Mouse (Mus musculus) hindbrain, embryonic 14.5 days (tissue): ENCODE measurements around the gene Kcnq4. TPM values are rescaled to one million over a fixed set of nuclear protein-coding genes. Genes with fewer than 3 reads are reported as not detected.

ENCODE experiments used
- ATAC-seq: fragments of 200-750 bp; cut with Nextera tagmentation; 2 replicates; pipeline ENCODE4 v1.8.0; 2017; ENCODE audit warnings: moderate number of reproducible peaks, mild to moderate bottlenecking, moderate TSS enrichment, moderate library complexity; ENCODE audit not compliant: low FRiP score
- DNase-seq: peaks from one replicate; pipeline ENCODE4 v3.0.0-alpha.2; 2015; ENCODE audit warnings: low spot score
- H3K27ac ChIP-seq: fragments of 300-500 bp; sonication (generic); 2 replicates; pipeline ENCODE4 v1.5.1; 2014; ENCODE audit warnings: mild to moderate bottlenecking, moderate library complexity
- H3K27me3 ChIP-seq: fragments of 300-500 bp; sonication (generic); 2 replicates; pipeline ENCODE4 v1.6.1; 2014; ENCODE audit warnings: mild to moderate bottlenecking, low read length, mixed read lengths; ENCODE audit not compliant: control insufficient read depth, insufficient read depth
- H3K36me3 ChIP-seq: fragments of 300-500 bp; sonication (generic); replicated peaks from 2 replicates; pipeline ENCODE4 v1.6.1; 2014; ENCODE audit not compliant: control insufficient read depth, insufficient read depth
- H3K4me1 ChIP-seq: fragments of 300-500 bp; sonication (generic); replicated peaks from 2 replicates; pipeline ENCODE4 v1.6.1; 2014; ENCODE audit warnings: antibody characterized with exemption, low read length, mixed read lengths; ENCODE audit not compliant: control insufficient read depth, insufficient read depth
- H3K4me2 ChIP-seq: fragments of 300-500 bp; sonication (generic); replicated peaks from 2 replicates; pipeline ENCODE4 v1.6.1; 2014; ENCODE audit warnings: mild to moderate bottlenecking, moderate library complexity
- H3K4me3 ChIP-seq: fragments of 300-500 bp; sonication (generic); replicated peaks from 2 replicates; pipeline ENCODE4 v1.5.1; 2014; ENCODE audit warnings: mild to moderate bottlenecking, low read length
- H3K9ac ChIP-seq: fragments of 300-500 bp; sonication (generic); 2 replicates; pipeline ENCODE4 v1.6.1; 2014
- H3K9me3 ChIP-seq: fragments of 300-500 bp; sonication (generic); 2 replicates; pipeline ENCODE4 v1.6.1; 2016; ENCODE audit warnings: low read length; ENCODE audit not compliant: control insufficient read depth
- WGBS: fragments of 180-500 bp; shearing (Covaris S2); extraction: QIAGEN DNeasy Blood & Tissue Kit; methylation state at CpG from one replicate; pipeline ENCODE4 v1.1.7; 2014; 5-methylcytosine and 5-hydroxymethylcytosine counted together
- polyA plus RNA-seq: library from polyadenylated mRNA; unstranded; fragments of >200 nt; fragmentation: Nextera tagmentation; extraction: Ambion mirVana; gene quantifications from 2 replicates; pipeline ENCODE4 v1.2.1, GENCODE M21; 2014

The Kcnq4 gene
- polyA plus RNA-seq, 1 experiment from 2014 or later, result 6.2 TPM

GRCm38 (mm10) chr4:120669585-120669984 is 78.8 kb downstream of the Kcnq4 start:
- no peaks in the 10 kb centered on the region for H3K9me3 ChIP-seq
- H3K36me3 ChIP-seq, result no peaks in the 10 kb centered on the region
- H3K9ac ChIP-seq, result no peak overlapping the region
- H3K4me1 ChIP-seq, result peaks cover 10% of the 10 kb centered on the region
- H3K4me3 ChIP-seq, result no peak overlapping the region
- 77% methylated on average over 5 of the region's 5 CpGs for WGBS
- DNase-seq (no peak), ATAC-seq (no peak)
- peaks cover 25% of the 10 kb centered on the region for H3K27me3 ChIP-seq
- no peak overlapping the region for H3K4me2 ChIP-seq
- H3K27ac ChIP-seq, result no peak overlapping the region

- H3K4me3 ChIP-seq, result no peak overlapping the region
- no peaks in the 10 kb centered on the region for H3K9me3 ChIP-seq
- peaks cover 25% of the 10 kb centered on the region for H3K27me3 ChIP-seq
- DNase-seq (no peak), ATAC-seq (no peak)
- 90% methylated on average over 4 of the region's 4 CpGs for WGBS
- no peak overlapping the region for H3K27ac ChIP-seq
- no peak overlapping the region for H3K9ac ChIP-seq
- no peaks in the 10 kb centered on the region for H3K36me3 ChIP-seq
- H3K4me2 ChIP-seq, result no peak overlapping the region
- peaks cover 10% of the 10 kb centered on the region for H3K4me1 ChIP-seq
Observed at GRCm38 (mm10) chr4:120668551-120668950, 79.9 kb downstream of the Kcnq4 start.

- no peaks in the 10 kb centered on the region for H3K9me3 ChIP-seq
- H3K36me3 ChIP-seq, result no peaks in the 10 kb centered on the region
- no peak for ATAC-seq
- peak overlapping the region; percentile 99 for H3K4me2 ChIP-seq
- H3K27me3 ChIP-seq, result peaks cover 25% of the 10 kb centered on the region
- WGBS, result 15% methylated on average over 10 of the region's 10 CpGs
- H3K4me1 ChIP-seq, result peaks cover 10% of the 10 kb centered on the region
- H3K4me3 ChIP-seq, result peak overlapping the region; percentile 50
- no peak overlapping the region for H3K27ac ChIP-seq
- peak overlapping the region; percentile 58; the same call in 1 of the 2 replicates for H3K9ac ChIP-seq
- DNase-seq, result no peak
Observed at GRCm38 (mm10) chr4:120667555-120667954, 80.9 kb downstream of the Kcnq4 start.

GRCm38 (mm10) chr4:120667045-120667501 is 81.3 kb downstream of the Kcnq4 start:
- Histone ChIP-seq H3K4me1 (peaks cover 10% of the 10 kb centered on the region), H3K9ac (peak overlapping the region; percentile 58), H3K27me3 (peaks cover 25% of the 10 kb centered on the region), H3K4me3 (peak overlapping the region; percentile 50), H3K27ac (no peak overlapping the region), H3K9me3 (no peaks in the 10 kb centered on the region), H3K36me3 (no peaks in the 10 kb centered on the region), H3K4me2 (peak overlapping the region; percentile 99)
- peak; percentile 39 for DNase-seq
- ATAC-seq, result peak; percentile 32; the same call in 1 of the 2 replicates
- 1% methylated on average over 49 of the region's 50 CpGs for WGBS

- Histone ChIP-seq H3K4me2 (peak within 1 kb of the TSS; percentile 99), H3K27me3 (peaks cover 25% of the 10 kb centered on the region), H3K36me3 (no peaks in the 10 kb centered on the region), H3K9ac (peak within 1 kb of the TSS; percentile 58), H3K27ac (no peak within 1 kb of the TSS), H3K9me3 (no peaks in the 10 kb centered on the region), H3K4me1 (peaks cover 10% of the 10 kb centered on the region), H3K4me3 (peak within 1 kb of the TSS; percentile 50)
- peak; percentile 72 for DNase-seq
- under 1% methylated on average over 41 of the region's 50 CpGs for WGBS
- peak; percentile 88 for ATAC-seq
Observed at GRCm38 (mm10) chr4:120666358-120667024, 81.9 kb downstream of the Kcnq4 start, which contains the start of gene Cited4. TSS of gene Cited4 (plus strand) at chr4:120666572.

- Histone ChIP-seq H3K36me3 (no peaks in the 10 kb centered on the region), H3K27me3 (peaks cover 25% of the 10 kb centered on the region), H3K4me3 (no peak overlapping the region), H3K4me2 (peak overlapping the region; percentile 99; the same call in 1 of the 2 replicates), H3K4me1 (peaks cover 10% of the 10 kb centered on the region), H3K9me3 (no peaks in the 10 kb centered on the region), H3K9ac (no peak overlapping the region), H3K27ac (no peak overlapping the region)
- DNase-seq (no peak), ATAC-seq (no peak)
- 60% methylated on average over 7 of the region's 7 CpGs for WGBS
Observed at GRCm38 (mm10) chr4:120665782-120666181, 82.6 kb downstream of the Kcnq4 start.

GRCm38 (mm10) chr4:120665144-120665700 is 83.2 kb downstream of the Kcnq4 start:
- H3K27me3 ChIP-seq, result peaks cover 25% of the 10 kb centered on the region
- ATAC-seq (no peak), DNase-seq (no peak)
- H3K27ac ChIP-seq, result no peak overlapping the region
- no peaks in the 10 kb centered on the region for H3K9me3 ChIP-seq
- 46% methylated on average over 4 of the region's 4 CpGs for WGBS
- no peaks in the 10 kb centered on the region for H3K36me3 ChIP-seq
- no peak overlapping the region for H3K4me3 ChIP-seq
- peaks cover 10% of the 10 kb centered on the region for H3K4me1 ChIP-seq
- no peak overlapping the region for H3K4me2 ChIP-seq
- no peak overlapping the region for H3K9ac ChIP-seq

- H3K4me1 ChIP-seq, result peaks cover 10% of the 10 kb centered on the region
- H3K4me2 ChIP-seq, result no peak overlapping the region
- peaks cover 25% of the 10 kb centered on the region for H3K27me3 ChIP-seq
- DNase-seq, result no peak
- 87% methylated on average over 2 of the region's 2 CpGs for WGBS
- no peak overlapping the region for H3K4me3 ChIP-seq
- no peak overlapping the region for H3K9ac ChIP-seq
- ATAC-seq, result no peak
- H3K27ac ChIP-seq, result no peak overlapping the region
- no peaks in the 10 kb centered on the region for H3K9me3 ChIP-seq
- no peaks in the 10 kb centered on the region for H3K36me3 ChIP-seq
Observed at GRCm38 (mm10) chr4:120664601-120665000, 83.8 kb downstream of the Kcnq4 start.

- H3K4me2 ChIP-seq, result no peak overlapping the region
Observed at GRCm38 (mm10) chr4:120660485-120660884, 87.9 kb downstream of the Kcnq4 start.

More at GRCm38 (mm10) chr4:120660485-120660884, 87.9 kb downstream of the Kcnq4 start:
- Histone ChIP-seq H3K27me3 (no peaks in the 10 kb centered on the region), H3K36me3 (no peaks in the 10 kb centered on the region), H3K4me1 (no peaks in the 10 kb centered on the region), H3K9me3 (no peaks in the 10 kb centered on the region), H3K27ac (no peak overlapping the region), H3K4me3 (no peak overlapping the region), H3K9ac (no peak overlapping the region)
- no peak for DNase-seq
- ATAC-seq, result no peak
- 74% methylated on average over 4 of the region's 4 CpGs for WGBS
